Mouse (Mus musculus) neural tube, embryonic 11.5 days (tissue): Measurements from ENCODE around the gene Nxn. TPM values are rescaled to one million over a fixed set of nuclear protein-coding genes. Genes with fewer than 3 reads are reported as not detected.
A peak's percentile ranks its signal among the peaks of the same experiment; 100 is the strongest.

Source experiments
- ATAC-seq: fragments of 200-750 bp; cut with Nextera tagmentation; 2 replicates; pipeline ENCODE4 v1.8.0; 2017; ENCODE audit warnings: moderate number of reproducible peaks, mild to moderate bottlenecking, moderate TSS enrichment, moderate library complexity; ENCODE audit not compliant: insufficient read depth, low FRiP score, low TSS enrichment
- DNase-seq: peaks from one replicate; pipeline ENCODE4 v3.0.0-alpha.2; 2015; ENCODE audit warnings: low spot score
- H3K27ac ChIP-seq: fragments of 300-500 bp; sonication (generic); 2 replicates; pipeline ENCODE4 v1.5.1; 2014; ENCODE audit warnings: low read depth, mild to moderate bottlenecking, low read length
- H3K27me3 ChIP-seq: fragments of 300-500 bp; sonication (generic); 2 replicates; pipeline ENCODE4 v1.6.1; 2014; ENCODE audit warnings: mild to moderate bottlenecking, low read length, mixed read lengths; ENCODE audit not compliant: control insufficient read depth, insufficient read depth
- H3K36me3 ChIP-seq: fragments of 300-500 bp; sonication (generic); 2 replicates; pipeline ENCODE4 v1.6.1; 2014; ENCODE audit warnings: mild to moderate bottlenecking, low read length, moderate library complexity, mixed read lengths; ENCODE audit not compliant: control insufficient read depth, insufficient read depth
- H3K4me1 ChIP-seq: fragments of 300-500 bp; sonication (generic); 2 replicates; pipeline ENCODE4 v1.6.1; 2014; ENCODE audit warnings: low read length, mixed read lengths; ENCODE audit not compliant: control insufficient read depth, insufficient read depth
- H3K4me2 ChIP-seq: fragments of 300-500 bp; sonication (generic); 2 replicates; pipeline ENCODE4 v1.6.1; 2014; ENCODE audit warnings: low read depth, mild to moderate bottlenecking, moderate library complexity
- H3K4me3 ChIP-seq: fragments of 300-500 bp; sonication (generic); 2 replicates; pipeline ENCODE4 v1.5.1; 2014; ENCODE audit warnings: low read depth, low read length
- H3K9ac ChIP-seq: fragments of 300-500 bp; sonication (generic); 2 replicates; pipeline ENCODE4 v1.6.1; 2014; ENCODE audit warnings: mild to moderate bottlenecking, low read length
- H3K9me3 ChIP-seq: fragments of 300-500 bp; sonication (generic); 2 replicates; pipeline ENCODE4 v1.6.1; 2016; ENCODE audit warnings: low read length; ENCODE audit not compliant: control insufficient read depth
- WGBS: fragments of 180-500 bp; shearing (Covaris S2); extraction: QIAGEN DNeasy Blood & Tissue Kit; methylation state at CpG from one replicate; pipeline ENCODE4 v1.1.7; 2014; 5-methylcytosine and 5-hydroxymethylcytosine counted together
- polyA plus RNA-seq: library from polyadenylated mRNA; unstranded; fragments of >200 nt; fragmentation: Nextera tagmentation; extraction: Ambion mirVana; gene quantifications from 2 replicates; pipeline ENCODE4 v1.2.1, GENCODE M21; 2014

Gene Nxn
- polyA plus RNA-seq, 1 experiment from 2014 or later: 57.7 TPM

GRCm38 (mm10) chr11:76410826-76411225, 11.9 kb upstream of the Nxn start:
- ATAC-seq (no peak), DNase-seq (peak; percentile 51)
- H3K9me3 ChIP-seq: no peaks in the 10 kb centered on the region
- H3K4me2 ChIP-seq: no peak overlapping the region
- no peak overlapping the region for H3K27ac ChIP-seq
- peaks cover 5% of the 10 kb centered on the region for H3K36me3 ChIP-seq
- H3K4me3 ChIP-seq: no peak overlapping the region
- H3K9ac ChIP-seq: no peak overlapping the region
- H3K27me3 ChIP-seq: no peaks in the 10 kb centered on the region
- no peaks in the 10 kb centered on the region; the same call in 1 of the 2 replicates for H3K4me1 ChIP-seq
- 75% methylated on average over 12 of the region's 12 CpGs for WGBS

GRCm38 (mm10) chr11:76406702-76407583, 8.0 kb upstream of the Nxn start, which contains the start of gene Timm22:
Gene Timm22, plus strand, starts transcription at chr11:76406952.
- Histone ChIP-seq H3K9ac (peak within 1 kb of the TSS; percentile 87), H3K36me3 (no peaks in the 10 kb centered on the region), H3K27me3 (no peaks in the 10 kb centered on the region), H3K9me3 (no peaks in the 10 kb centered on the region), H3K4me2 (peak within 1 kb of the TSS; percentile 62), H3K4me1 (no peaks in the 10 kb centered on the region; the same call in 1 of the 2 replicates), H3K27ac (no peak within 1 kb of the TSS; the same call in 1 of the 2 replicates), H3K4me3 (peak within 1 kb of the TSS; percentile 73)
- peak; percentile 92 for ATAC-seq
- DNase-seq: peak; percentile 97
- WGBS: under 1% methylated on average over 46 of the region's 46 CpGs

- DNase-seq (no peak), ATAC-seq (peak; percentile 6; the same call in 1 of the 2 replicates)
- Histone ChIP-seq H3K4me2 (no peak overlapping the region), H3K4me3 (no peak overlapping the region), H3K4me1 (no peaks in the 10 kb centered on the region; the same call in 1 of the 2 replicates), H3K9me3 (no peaks in the 10 kb centered on the region), H3K36me3 (no peaks in the 10 kb centered on the region), H3K27me3 (no peaks in the 10 kb centered on the region), H3K9ac (no peak overlapping the region), H3K27ac (no peak overlapping the region)
- WGBS: 86% methylated on average over 5 of the region's 5 CpGs
Observed at GRCm38 (mm10) chr11:76405626-76406264, 6.8 kb upstream of the Nxn start.

- no peak for DNase-seq
- no peaks in the 10 kb centered on the region for H3K36me3 ChIP-seq
- ATAC-seq: no peak
Observed at GRCm38 (mm10) chr11:76405113-76405512, 6.2 kb upstream of the Nxn start.

GRCm38 (mm10) chr11:76401398-76401797, 2.5 kb upstream of the Nxn start:
- no peak overlapping the region for H3K27ac ChIP-seq
- WGBS: 80% methylated on average over 10 of the region's 10 CpGs
- no peak overlapping the region for H3K4me3 ChIP-seq
- H3K9me3 ChIP-seq: no peaks in the 10 kb centered on the region
- no peaks in the 10 kb centered on the region for H3K27me3 ChIP-seq
- DNase-seq (no peak), ATAC-seq (no peak)
- H3K9ac ChIP-seq: no peak overlapping the region
- no peak overlapping the region for H3K4me2 ChIP-seq
- H3K4me1 ChIP-seq: peaks cover 7% of the 10 kb centered on the region
- no peaks in the 10 kb centered on the region for H3K36me3 ChIP-seq

More at GRCm38 (mm10) chr11:76405113-76405512, 6.2 kb upstream of the Nxn start:
- Histone ChIP-seq H3K9ac (no peak overlapping the region), H3K4me1 (no peaks in the 10 kb centered on the region; the same call in 1 of the 2 replicates), H3K27me3 (no peaks in the 10 kb centered on the region), H3K4me3 (no peak overlapping the region), H3K9me3 (no peaks in the 10 kb centered on the region), H3K27ac (no peak overlapping the region), H3K4me2 (no peak overlapping the region)
- WGBS: 67% methylated on average over 4 of the region's 4 CpGs

GRCm38 (mm10) chr11:76399587-76400330, 819 bp upstream of the Nxn start:
- ATAC-seq: no peak
- Histone ChIP-seq H3K4me2 (peak overlapping the region; percentile 80), H3K36me3 (no peaks in the 10 kb centered on the region), H3K4me3 (peak overlapping the region; percentile 87), H3K27me3 (no peaks in the 10 kb centered on the region), H3K9ac (no peak overlapping the region), H3K27ac (peak overlapping the region; percentile 58; the same call in 1 of the 2 replicates), H3K9me3 (no peaks in the 10 kb centered on the region), H3K4me1 (peaks cover 7% of the 10 kb centered on the region)
- WGBS: 19% methylated on average over 11 of the region's 11 CpGs
- peak; percentile 51 for DNase-seq

GRCm38 (mm10) chr11:76398312-76398797, 585 bp downstream of the Nxn start:
- Histone ChIP-seq H3K4me2 (peak overlapping the region; percentile 80), H3K27me3 (no peaks in the 10 kb centered on the region), H3K4me1 (peaks cover 9% of the 10 kb centered on the region), H3K9me3 (no peaks in the 10 kb centered on the region), H3K36me3 (no peaks in the 10 kb centered on the region), H3K27ac (peak overlapping the region; percentile 94), H3K9ac (peak overlapping the region; percentile 90), H3K4me3 (peak overlapping the region; percentile 87)
- DNase-seq (peak; percentile 67), ATAC-seq (peak; percentile 72)
- WGBS: under 1% methylated on average over 33 of the region's 33 CpGs

GRCm38 (mm10) chr11:76397650-76398311, 1.2 kb downstream of the Nxn start:
- peak overlapping the region; percentile 90 for H3K9ac ChIP-seq
- DNase-seq: peak; percentile 81
- H3K36me3 ChIP-seq: no peaks in the 10 kb centered on the region
- ATAC-seq: peak; percentile 43
- under 1% methylated on average over 26 of the region's 26 CpGs for WGBS
- peak overlapping the region; percentile 87 for H3K4me3 ChIP-seq
- H3K27ac ChIP-seq: peak overlapping the region; percentile 94
- no peaks in the 10 kb centered on the region for H3K9me3 ChIP-seq
- H3K4me1 ChIP-seq: peaks cover 9% of the 10 kb centered on the region
- peak overlapping the region; percentile 80 for H3K4me2 ChIP-seq
- H3K27me3 ChIP-seq: no peaks in the 10 kb centered on the region
